Mouse (Mus musculus): Measurements from ENCODE around the gene Bclaf3. TPM values are rescaled to one million over a fixed set of nuclear protein-coding genes. Genes with fewer than 3 reads are reported as not detected.
A peak's percentile ranks its signal among the peaks of the same experiment; 100 is the strongest.

The Bclaf3 gene
- polyA plus RNA-seq, 1 experiment from 2014 or later, result 6.5 TPM

DNA sequence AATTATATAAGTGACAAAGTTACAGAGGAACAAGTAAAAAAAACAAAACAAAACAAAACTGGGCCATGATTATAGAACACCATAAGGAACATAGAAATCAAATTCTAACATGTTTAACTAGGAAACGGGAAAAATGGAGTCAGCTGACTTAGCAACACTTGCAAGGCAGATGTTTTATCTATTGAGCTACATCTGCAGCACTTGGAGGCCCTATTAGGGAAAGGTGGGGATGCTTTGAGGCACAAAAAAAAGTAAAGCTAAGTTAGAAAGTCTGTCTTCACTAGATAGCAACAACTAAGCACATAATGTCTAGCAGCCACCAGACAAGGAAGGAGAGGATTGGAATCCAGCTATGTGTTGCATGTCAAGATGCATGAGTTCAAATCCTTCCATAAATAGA is 71.0 kb downstream of the Bclaf3 start:
- peak overlapping the region; percentile 80 for H3K27ac ChIP-seq (ENCODE audit: low read length)

DNA sequence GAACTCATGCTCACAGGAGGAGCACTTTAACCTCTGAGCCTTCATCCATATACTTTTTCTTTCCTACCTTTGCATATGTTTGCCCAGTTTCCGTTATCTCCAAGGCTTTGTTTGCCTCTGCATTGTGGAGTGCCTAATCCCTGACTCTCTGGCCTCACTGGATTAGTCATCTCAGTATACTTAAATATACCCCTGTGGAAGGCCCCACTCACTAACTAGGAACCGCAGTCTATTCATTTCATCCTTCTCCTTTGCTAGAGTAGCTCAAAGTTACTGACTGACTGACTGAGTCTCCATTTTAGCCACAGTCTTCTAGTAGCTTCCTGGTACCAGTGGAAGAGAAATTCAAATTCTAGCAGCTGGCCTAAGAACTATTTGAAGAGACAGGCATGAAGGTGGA is 78.3 kb downstream of the Bclaf3 start:
- ATAC-seq (ENCODE audit: low read depth), result no peak
- WGBS (ENCODE audit: insufficient replicate concordance), result 68% methylated on average over 2 of the region's 2 CpGs

More for the DNA sequence above, 71.0 kb downstream of the Bclaf3 start:
- 34% methylated on average over 1 of the region's 1 CpGs for WGBS (ENCODE audit: insufficient replicate concordance)
- no peaks in the 10 kb centered on the region; the same call in 1 of the 2 replicates for H3K4me1 ChIP-seq (ENCODE audit: control insufficient read depth, low read depth, low read length)
- peak; percentile 94 for ATAC-seq (ENCODE audit: low read depth)
- H3K9me3 ChIP-seq (replicated peaks; ENCODE audit: control insufficient read depth, low read length), result no peaks in the 10 kb centered on the region
- H3K4me3 ChIP-seq (ENCODE audit: low read depth, low read length), result no peak overlapping the region
- H3K4me2 ChIP-seq (ENCODE audit: low read depth, low read length), result peak overlapping the region; percentile 11; the same call in 1 of the 2 replicates
- H3K27me3 ChIP-seq (ENCODE audit: control insufficient read depth, insufficient read depth, low read depth, low read length), result no peaks in the 10 kb centered on the region
- H3K9ac ChIP-seq (ENCODE audit: low read depth, low read length), result no peak overlapping the region
- no peaks in the 10 kb centered on the region for H3K36me3 ChIP-seq (ENCODE audit: control insufficient read depth, insufficient read depth)

DNA sequence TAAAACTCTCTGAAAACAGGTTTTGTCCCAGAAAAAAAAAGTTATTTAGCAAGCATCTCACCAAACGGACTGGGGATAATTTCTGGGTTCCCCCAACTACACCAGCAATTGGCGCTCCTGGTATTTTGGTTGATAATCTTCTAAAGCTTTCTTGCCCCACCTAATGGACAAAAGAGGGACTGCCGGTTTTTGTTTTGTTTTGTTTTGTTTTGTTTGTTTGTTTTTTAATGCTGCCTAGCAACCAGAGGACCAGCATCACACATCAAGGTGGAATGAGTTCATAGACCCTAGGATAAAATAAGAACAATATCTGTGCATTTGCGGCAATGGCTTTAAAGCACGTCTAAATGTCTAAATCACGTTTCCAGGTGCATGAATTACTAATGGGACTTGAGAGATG is 80.4 kb downstream of the Bclaf3 start:
- no peak overlapping the region for H3K27ac ChIP-seq (ENCODE audit: low read length)
- no peaks in the 10 kb centered on the region for H3K4me1 ChIP-seq (ENCODE audit: control insufficient read depth, low read depth, low read length)
- H3K4me3 ChIP-seq (ENCODE audit: low read depth, low read length), result no peak overlapping the region
- no peaks in the 10 kb centered on the region for H3K27me3 ChIP-seq (ENCODE audit: control insufficient read depth, insufficient read depth, low read depth, low read length)
- WGBS (ENCODE audit: insufficient replicate concordance), result 42% methylated on average over 6 of the region's 6 CpGs
- no peaks in the 10 kb centered on the region for H3K36me3 ChIP-seq (ENCODE audit: control insufficient read depth, insufficient read depth)
- H3K4me2 ChIP-seq (ENCODE audit: low read depth, low read length), result no peak overlapping the region
- H3K9me3 ChIP-seq (replicated peaks; ENCODE audit: control insufficient read depth, low read length), result no peaks in the 10 kb centered on the region
- no peak for ATAC-seq (ENCODE audit: low read depth)
- no peak overlapping the region for H3K9ac ChIP-seq (ENCODE audit: low read depth, low read length)

More for the DNA sequence above, 78.3 kb downstream of the Bclaf3 start:
- no peaks in the 10 kb centered on the region for H3K36me3 ChIP-seq (ENCODE audit: control insufficient read depth, insufficient read depth)
- no peak overlapping the region for H3K9ac ChIP-seq (ENCODE audit: low read depth, low read length)
- no peak overlapping the region for H3K4me2 ChIP-seq (ENCODE audit: low read depth, low read length)
- H3K4me1 ChIP-seq (ENCODE audit: control insufficient read depth, low read depth, low read length), result no peaks in the 10 kb centered on the region; the same call in 1 of the 2 replicates
- no peak overlapping the region for H3K27ac ChIP-seq (ENCODE audit: low read length)
- H3K4me3 ChIP-seq (ENCODE audit: low read depth, low read length), result no peak overlapping the region
- H3K27me3 ChIP-seq (ENCODE audit: control insufficient read depth, insufficient read depth, low read depth, low read length), result no peaks in the 10 kb centered on the region
- no peaks in the 10 kb centered on the region for H3K9me3 ChIP-seq (replicated peaks; ENCODE audit: control insufficient read depth, low read length)

- Histone ChIP-seq H3K9me3 (replicated peaks; ENCODE audit: control insufficient read depth, low read length) (no peaks in the 10 kb centered on the region), H3K27ac (ENCODE audit: low read length) (no peak overlapping the region), H3K4me2 (ENCODE audit: low read depth, low read length) (peak overlapping the region; percentile 87), H3K36me3 (ENCODE audit: control insufficient read depth, insufficient read depth) (no peaks in the 10 kb centered on the region), H3K27me3 (ENCODE audit: control insufficient read depth, insufficient read depth, low read depth, low read length) (no peaks in the 10 kb centered on the region; the same call in 1 of the 2 replicates), H3K9ac (ENCODE audit: low read depth, low read length) (no peak overlapping the region; the same call in 1 of the 2 replicates), H3K4me1 (ENCODE audit: control insufficient read depth, low read depth, low read length) (peaks cover 8% of the 10 kb centered on the region), H3K4me3 (ENCODE audit: low read depth, low read length) (peak overlapping the region; percentile 71)
- no peak for ATAC-seq (ENCODE audit: low read depth)
- 22% methylated on average over 12 of the region's 12 CpGs for WGBS (ENCODE audit: insufficient replicate concordance)
These were observed 99.9 kb downstream of the Bclaf3 start for GRCm38 (mm10) chrX:159626208-159626906.

GRCm38 (mm10) chrX:159626907-159627587 is 100.6 kb downstream of the Bclaf3 start, which contains the start of gene Sh3kbp1:
TSS of gene Sh3kbp1 (plus strand) at chrX:159627272.
- H3K27me3 ChIP-seq (ENCODE audit: control insufficient read depth, insufficient read depth, low read depth, low read length), result no peaks in the 10 kb centered on the region; the same call in 1 of the 2 replicates
- H3K36me3 ChIP-seq (ENCODE audit: control insufficient read depth, insufficient read depth), result no peaks in the 10 kb centered on the region
- no peaks in the 10 kb centered on the region for H3K9me3 ChIP-seq (replicated peaks; ENCODE audit: control insufficient read depth, low read length)
- H3K27ac ChIP-seq (ENCODE audit: low read length), result 0 out of 2 replicates have a peak within 1 kb of the TSS, but pooled peaks have one; percentile 33
- ATAC-seq (ENCODE audit: low read depth), result peak; percentile 93
- H3K4me3 ChIP-seq (ENCODE audit: low read depth, low read length), result peak within 1 kb of the TSS; percentile 71
- peaks cover 8% of the 10 kb centered on the region for H3K4me1 ChIP-seq (ENCODE audit: control insufficient read depth, low read depth, low read length)
- H3K9ac ChIP-seq (ENCODE audit: low read depth, low read length), result peak within 1 kb of the TSS; percentile 70
- 18% methylated on average over 58 of the region's 60 CpGs for WGBS (ENCODE audit: insufficient replicate concordance)
- peak within 1 kb of the TSS; percentile 87 for H3K4me2 ChIP-seq (ENCODE audit: low read depth, low read length)

- Histone ChIP-seq H3K36me3 (ENCODE audit: control insufficient read depth, insufficient read depth) (no peaks in the 10 kb centered on the region), H3K4me1 (ENCODE audit: control insufficient read depth, low read depth, low read length) (peaks cover 8% of the 10 kb centered on the region), H3K4me3 (ENCODE audit: low read depth, low read length) (peak overlapping the region; percentile 71), H3K9ac (ENCODE audit: low read depth, low read length) (peak overlapping the region; percentile 70), H3K9me3 (replicated peaks; ENCODE audit: control insufficient read depth, low read length) (no peaks in the 10 kb centered on the region), H3K27ac (ENCODE audit: low read length) (0 out of 2 replicates have a peak overlapping the region, but pooled peaks have one; percentile 33), H3K27me3 (ENCODE audit: control insufficient read depth, insufficient read depth, low read depth, low read length) (no peaks in the 10 kb centered on the region; the same call in 1 of the 2 replicates), H3K4me2 (ENCODE audit: low read depth, low read length) (peak overlapping the region; percentile 87)
- ATAC-seq (ENCODE audit: low read depth), result peak; percentile 43
- 15% methylated on average over 43 of the region's 56 CpGs for WGBS (ENCODE audit: insufficient replicate concordance)
These were observed 101.4 kb downstream of the Bclaf3 start for GRCm38 (mm10) chrX:159627588-159628566.

- no peak for ATAC-seq (ENCODE audit: low read depth)
- H3K36me3 ChIP-seq (ENCODE audit: control insufficient read depth, insufficient read depth), result no peaks in the 10 kb centered on the region
- H3K9me3 ChIP-seq (replicated peaks; ENCODE audit: control insufficient read depth, low read length), result no peaks in the 10 kb centered on the region
- peak overlapping the region; percentile 71 for H3K4me3 ChIP-seq (ENCODE audit: low read depth, low read length)
- no peak overlapping the region for H3K9ac ChIP-seq (ENCODE audit: low read depth, low read length)
- H3K27ac ChIP-seq (ENCODE audit: low read length), result no peak overlapping the region
- WGBS (ENCODE audit: insufficient replicate concordance), result 22% methylated on average over 4 of the region's 4 CpGs
- no peaks in the 10 kb centered on the region; the same call in 1 of the 2 replicates for H3K27me3 ChIP-seq (ENCODE audit: control insufficient read depth, insufficient read depth, low read depth, low read length)
- peak overlapping the region; percentile 87 for H3K4me2 ChIP-seq (ENCODE audit: low read depth, low read length)
- H3K4me1 ChIP-seq (ENCODE audit: control insufficient read depth, low read depth, low read length), result peaks cover 8% of the 10 kb centered on the region
These were observed 102.1 kb downstream of the Bclaf3 start for GRCm38 (mm10) chrX:159628629-159629028.

- no peak overlapping the region for H3K27ac ChIP-seq (ENCODE audit: low read length)
- ATAC-seq (ENCODE audit: low read depth), result no peak
- no peaks in the 10 kb centered on the region; the same call in 1 of the 2 replicates for H3K27me3 ChIP-seq (ENCODE audit: control insufficient read depth, insufficient read depth, low read depth, low read length)
- H3K4me1 ChIP-seq (ENCODE audit: control insufficient read depth, low read depth, low read length), result peaks cover 8% of the 10 kb centered on the region
- no peak overlapping the region for H3K9ac ChIP-seq (ENCODE audit: low read depth, low read length)
- H3K4me2 ChIP-seq (ENCODE audit: low read depth, low read length), result no peak overlapping the region
- H3K9me3 ChIP-seq (replicated peaks; ENCODE audit: control insufficient read depth, low read length), result no peaks in the 10 kb centered on the region
- WGBS (ENCODE audit: insufficient replicate concordance), result 30% methylated on average over 2 of the region's 2 CpGs
- no peak overlapping the region for H3K4me3 ChIP-seq (ENCODE audit: low read depth, low read length)
- no peaks in the 10 kb centered on the region for H3K36me3 ChIP-seq (ENCODE audit: control insufficient read depth, insufficient read depth)
These were observed 102.7 kb downstream of the Bclaf3 start for GRCm38 (mm10) chrX:159629203-159629602.
